Mouse (Mus musculus) neural tube, embryonic 10.5 days (tissue): Measurements from ENCODE around the gene Tmem208.

Experiments used
- DNase-seq: peaks from one replicate; pipeline ENCODE4 v3.0.0-alpha.2; 2017; ENCODE audit warnings: low spot score; ENCODE audit errors: extremely low spot score

The Tmem208 gene

DNA sequence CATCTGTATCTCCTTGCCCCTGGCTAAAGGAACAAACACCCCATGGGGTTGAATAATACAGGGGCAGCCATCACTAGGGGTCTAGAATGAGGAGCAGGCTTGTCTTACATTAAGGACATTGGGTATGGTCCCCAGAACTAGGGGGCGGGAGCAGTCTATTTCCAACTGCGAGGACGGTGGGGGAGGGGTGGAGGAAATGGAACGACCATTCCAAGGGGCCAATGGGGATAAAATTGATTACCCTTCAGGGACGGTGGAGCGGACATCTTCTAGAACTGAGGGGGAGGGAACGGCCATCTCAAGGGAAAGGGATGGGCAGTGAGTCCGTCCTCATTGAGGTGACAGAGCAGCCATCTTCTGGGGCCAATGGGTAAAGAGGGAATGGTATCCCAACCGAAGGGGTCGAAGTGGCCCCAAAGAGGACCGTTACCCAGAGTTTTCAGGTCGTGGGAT is 487 bp upstream of the Tmem208 start:
- DNase-seq: no peak

DNA sequence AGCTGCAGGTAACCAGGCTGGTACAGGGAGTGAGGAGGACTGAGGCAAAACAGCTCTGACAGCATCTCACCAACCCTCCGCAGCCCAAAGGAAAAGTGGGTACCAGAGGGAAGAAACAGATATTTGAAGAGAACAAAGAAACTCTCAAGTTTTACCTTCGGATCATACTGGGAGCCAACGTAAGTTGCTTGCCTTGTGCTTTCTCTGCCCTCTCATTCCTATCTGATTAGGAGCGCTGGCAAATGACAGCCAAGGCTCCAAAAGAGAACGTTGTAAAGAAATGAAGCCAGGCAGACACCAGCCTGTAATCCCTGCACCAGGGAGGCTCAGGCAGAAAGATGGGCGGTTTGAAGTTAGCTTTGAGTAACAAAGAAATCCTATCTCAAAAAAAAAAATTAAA is 814 bp downstream of the Tmem208 start:
- no peak for DNase-seq

DNA sequence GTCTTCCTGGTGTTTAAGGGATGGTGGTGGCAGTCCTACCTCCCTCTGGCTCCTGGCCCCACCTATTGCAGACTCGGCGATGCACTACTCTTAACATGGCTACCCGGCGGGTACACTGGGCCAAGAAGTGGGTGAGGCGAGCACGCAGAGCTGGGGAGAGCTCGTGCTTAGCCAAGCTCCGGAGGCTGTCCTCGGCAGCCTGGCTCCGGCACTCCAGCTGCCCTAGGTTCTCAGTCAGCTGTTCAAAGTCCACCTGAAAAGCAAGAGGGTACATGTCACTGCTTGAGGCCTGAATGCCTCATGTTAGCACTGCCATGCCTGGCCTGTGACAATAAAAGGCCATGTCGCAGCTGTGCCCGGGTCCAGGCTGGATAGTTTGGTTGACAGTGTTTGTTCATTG is 4.2 kb downstream of the Tmem208 start:
- no peak for DNase-seq

DNA sequence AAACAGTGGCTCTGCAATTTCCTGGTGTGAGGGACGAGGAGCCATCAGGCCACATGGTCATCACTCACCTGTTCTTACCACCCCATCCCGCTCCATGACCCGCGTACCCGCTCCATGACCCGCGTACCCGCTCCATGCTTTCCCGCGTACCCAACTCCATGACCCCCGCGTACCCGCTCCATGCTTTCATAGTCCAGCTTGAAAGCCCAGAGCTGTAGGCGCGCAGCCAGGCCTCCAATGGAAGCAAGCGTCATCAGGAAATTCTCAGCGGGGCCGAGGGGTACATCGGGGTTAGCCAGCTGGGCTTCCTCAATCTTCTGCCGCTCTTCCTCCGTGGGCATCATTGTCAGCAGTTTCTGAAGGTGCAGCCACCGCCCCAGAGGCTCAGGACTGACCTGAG is 5.3 kb downstream of the Tmem208 start:
- DNase-seq: no peak

DNA sequence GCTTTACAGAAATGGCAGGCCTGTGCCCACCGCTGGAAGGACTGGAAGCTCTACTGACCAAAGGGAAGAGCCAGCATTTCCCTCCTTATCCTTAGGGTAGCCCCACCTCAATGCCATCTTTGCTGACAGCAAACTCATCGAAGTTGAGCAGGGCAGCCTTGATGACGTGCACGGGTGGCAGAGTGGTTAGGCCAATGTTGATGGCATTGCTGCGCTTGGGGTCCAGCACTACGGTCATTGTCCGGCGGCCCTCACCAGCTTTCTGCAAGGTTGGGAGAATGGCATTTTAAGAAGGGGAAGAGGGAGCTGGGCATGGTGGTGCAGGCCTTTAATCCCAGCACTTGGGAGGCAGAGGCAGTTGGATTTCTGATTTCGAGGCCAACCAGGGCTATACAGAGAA is 5.8 kb downstream of the Tmem208 start:
- DNase-seq: no peak

DNA sequence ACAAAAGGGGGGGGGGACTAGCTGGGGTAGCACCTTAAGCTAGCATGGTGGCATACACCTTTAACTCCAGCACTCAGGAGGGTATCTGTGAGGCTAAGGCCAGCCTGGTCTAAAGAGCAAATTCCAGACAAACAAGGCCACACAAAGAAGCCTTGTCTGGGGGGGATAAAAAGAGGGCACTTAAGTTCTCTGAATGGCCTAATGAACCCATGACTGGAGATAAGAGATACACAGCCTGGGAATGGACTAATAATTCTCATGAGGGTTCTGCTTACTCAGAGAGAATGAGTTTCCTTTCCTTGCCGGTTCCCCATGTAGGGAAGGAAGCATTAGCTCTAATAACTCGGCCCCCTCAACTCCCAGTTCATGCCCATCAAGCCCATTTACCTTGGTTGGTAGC is 6.4 kb downstream of the Tmem208 start:
- no peak for DNase-seq

DNA sequence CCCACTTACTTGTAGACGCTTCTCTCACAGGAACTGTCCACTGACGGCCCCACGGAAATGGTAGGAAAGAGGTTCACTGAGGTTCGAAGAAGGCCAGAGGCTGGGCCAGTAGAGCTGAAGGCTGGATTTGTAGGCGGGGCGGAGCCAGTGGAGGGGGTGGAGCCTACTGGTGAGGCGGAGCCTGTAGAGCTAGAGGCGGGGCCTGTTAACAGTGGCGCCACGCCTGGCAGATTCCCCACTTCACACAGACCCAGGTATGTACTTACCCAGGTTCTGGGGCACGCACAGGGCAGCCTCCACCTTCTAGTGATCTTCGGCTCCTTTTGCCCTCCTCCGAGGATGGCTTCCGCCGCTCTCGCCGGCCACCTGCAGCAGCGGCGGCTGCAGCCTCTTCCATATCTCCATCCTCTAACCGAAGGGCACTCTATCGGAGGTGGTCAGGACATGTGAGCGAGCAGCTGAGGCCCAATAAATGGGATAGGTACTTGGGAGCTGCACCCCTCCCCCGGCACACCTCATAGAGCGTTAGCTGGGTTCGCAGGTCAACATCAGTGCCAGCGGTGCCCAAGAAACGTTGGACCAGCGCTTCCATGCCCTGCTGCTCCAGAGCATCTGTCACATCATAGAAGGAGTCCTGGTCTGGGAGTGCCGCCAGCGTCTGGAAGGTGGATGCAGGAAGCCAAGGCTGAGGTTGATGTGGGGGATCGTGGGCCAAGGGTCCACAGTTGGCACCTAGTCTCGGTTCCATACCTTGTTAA is 10.4 kb downstream of the Tmem208 start:
- no peak for DNase-seq

DNA sequence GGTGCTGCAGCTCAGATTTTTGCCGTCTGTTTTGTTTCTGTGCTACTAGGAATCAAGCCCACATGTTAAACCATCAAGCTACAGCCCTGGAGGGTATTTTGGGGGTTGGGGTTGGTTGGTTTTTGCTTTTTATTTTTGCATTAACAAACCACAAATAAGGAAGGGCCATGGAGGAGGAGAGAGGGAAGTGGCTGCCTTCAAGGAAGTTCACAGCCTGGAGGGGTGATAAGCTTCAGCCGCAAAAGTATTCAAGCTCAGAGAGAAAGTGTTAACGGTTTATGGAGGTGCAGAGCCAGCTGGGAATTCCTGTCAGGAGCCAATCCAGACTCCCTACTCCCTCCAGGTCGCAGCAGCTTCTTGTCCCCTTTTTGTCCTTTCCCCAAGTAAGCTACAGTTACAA is 12.8 kb downstream of the Tmem208 start:
- no peak for DNase-seq

DNA sequence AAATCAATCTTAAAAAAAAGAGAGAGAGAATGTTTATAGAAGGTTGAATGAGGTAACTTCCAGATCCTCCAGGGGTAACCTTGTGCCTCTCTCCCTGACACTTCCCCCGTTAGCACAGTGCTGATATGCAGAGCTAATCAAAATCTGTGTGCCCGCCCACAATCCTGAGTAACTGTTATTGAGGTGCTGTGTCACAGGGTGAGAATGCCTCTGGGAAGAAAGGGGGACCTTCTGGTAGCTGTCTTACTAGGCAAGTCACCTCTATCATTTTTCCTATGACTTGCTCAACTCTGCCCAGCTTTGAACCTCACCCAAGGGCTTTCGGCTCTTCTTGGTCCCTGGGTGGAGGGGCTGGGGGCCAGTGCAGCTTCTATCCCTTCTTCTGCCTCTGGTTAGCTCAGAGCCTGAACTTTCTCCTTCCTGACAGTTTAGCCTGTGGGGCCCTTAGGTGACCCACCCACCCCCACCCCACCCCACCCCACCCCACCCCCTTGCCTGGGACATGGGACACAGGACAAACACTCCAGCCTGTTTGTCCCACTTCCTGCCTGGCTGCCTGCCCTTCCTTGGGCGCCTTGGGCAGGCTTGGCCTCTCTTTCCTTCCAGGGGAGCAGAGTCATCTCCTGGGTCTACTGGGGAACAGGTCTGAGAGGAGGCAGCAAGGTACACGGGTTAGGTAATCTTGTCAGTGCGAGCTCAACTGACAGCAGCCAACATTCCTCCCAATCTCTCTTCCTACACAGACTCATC is 13.9 kb downstream of the Tmem208 start:
- no peak for DNase-seq

DNA sequence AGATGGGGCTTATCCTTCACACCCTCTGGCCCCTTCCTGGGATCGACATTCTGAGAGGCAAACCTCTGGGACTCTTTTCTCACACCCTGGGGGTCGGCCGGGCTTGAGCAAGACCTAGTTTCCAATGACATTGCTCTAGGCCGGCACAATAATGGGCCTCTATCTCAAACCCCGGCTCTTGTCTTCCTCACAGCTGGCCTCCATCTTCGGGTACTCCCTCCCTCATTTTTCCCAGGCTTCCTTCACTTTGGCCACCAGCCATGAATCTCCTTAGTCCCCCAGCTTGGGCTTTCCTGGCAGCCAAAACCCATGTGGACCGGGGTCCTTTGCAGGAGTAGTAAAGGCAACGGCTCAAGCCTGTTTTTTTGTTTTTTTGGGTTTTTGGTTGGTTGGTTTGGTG is 15.2 kb downstream of the Tmem208 start:
- DNase-seq: no peak

DNA sequence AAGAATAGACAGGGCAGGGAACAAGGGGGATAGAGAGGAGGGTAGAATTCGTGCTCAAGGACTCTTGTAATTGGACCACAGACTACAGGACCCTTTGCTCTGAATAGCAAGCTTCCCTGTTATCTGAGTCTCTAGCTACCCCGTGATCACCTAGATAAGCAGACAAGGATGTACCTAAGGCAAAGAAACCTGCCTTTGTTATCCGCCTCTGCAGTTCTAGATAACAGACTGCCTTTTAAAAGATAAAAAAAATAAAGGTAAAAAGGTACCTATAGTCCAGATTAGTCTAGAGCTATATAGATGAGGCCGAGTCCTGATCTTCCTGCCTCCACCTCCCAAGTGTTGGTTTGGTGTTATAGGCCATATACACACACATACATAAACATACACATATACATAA is 16.6 kb downstream of the Tmem208 start:
- DNase-seq: no peak

DNA sequence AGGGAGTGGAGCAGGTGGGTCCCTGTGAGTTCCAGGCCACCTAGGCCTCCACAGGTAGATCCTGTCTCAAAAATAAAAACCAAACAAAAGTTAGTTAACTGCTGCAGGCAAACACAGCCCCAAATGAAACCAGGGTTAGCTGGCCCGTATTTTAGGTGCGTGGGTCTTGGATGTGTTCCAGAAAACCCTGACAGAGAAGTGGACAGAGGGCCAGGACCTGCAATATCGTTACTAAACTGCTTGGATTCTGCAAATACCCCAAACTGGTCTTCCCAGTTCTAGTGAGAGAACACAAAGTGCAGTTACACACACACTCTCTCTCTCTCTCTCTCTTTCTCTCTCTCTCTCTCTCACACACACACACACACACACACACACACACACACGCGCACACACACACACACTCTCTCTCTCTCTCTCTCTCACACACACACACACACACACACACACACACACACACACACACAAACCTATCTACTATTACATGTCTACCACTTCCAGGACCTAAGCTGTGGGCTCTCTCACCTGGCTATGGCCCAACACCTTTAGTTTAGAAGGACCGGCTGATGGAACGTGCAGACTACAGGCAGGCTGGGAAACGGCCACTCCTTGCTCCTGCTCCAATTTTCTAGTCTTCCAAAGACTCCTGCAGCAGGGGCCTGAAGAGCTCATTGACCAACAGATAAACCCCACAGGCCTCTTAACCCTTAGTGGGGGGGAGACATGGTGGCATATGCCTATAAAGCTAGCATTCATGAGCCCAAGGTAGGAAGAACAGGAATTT is 17.8 kb downstream of the Tmem208 start:
- no peak for DNase-seq

DNA sequence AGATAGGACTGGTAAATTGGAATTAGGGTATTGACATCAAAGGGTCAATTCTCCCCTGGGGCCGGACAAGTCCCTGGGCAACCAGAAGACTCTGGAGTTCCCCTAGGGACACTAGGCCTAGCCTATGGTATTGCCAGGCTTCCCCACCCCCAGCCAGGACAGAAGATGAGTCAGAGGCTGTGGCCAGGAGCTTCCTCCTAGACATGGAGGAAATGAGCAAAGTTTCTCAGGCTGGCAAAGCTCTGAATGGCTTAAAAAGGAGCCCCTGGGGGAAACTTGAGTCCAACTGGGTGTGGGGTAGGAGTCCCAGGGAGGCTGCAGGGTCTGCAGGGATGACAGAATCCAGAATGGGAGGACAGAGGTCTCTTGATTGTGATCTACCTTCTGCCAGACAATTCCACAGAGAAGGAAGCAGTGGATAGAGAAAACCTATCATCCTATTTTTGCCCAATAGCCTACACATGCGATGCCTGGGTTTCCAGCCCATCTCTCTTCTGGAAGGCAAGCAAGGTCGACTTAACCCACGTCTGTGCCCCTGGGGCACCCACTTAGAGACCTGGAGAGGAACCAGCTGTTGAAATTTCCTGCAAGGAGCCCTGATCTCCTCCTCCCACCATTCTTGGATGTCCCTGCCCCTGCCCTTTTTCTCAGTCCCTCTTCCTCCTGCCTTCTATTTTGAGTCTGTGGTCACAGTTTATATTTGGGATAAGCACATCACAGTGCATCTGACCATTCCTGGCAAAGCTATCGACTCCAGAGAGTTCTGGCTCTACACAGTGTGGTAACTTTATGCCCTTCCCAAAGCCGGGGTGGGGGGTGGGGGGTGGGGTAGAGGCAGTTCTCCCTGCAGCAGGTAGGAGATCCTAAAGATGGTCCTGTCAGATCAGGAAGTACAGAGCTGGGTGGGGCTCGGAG is 19.2 kb downstream of the Tmem208 start:
- DNase-seq: no peak

DNA sequence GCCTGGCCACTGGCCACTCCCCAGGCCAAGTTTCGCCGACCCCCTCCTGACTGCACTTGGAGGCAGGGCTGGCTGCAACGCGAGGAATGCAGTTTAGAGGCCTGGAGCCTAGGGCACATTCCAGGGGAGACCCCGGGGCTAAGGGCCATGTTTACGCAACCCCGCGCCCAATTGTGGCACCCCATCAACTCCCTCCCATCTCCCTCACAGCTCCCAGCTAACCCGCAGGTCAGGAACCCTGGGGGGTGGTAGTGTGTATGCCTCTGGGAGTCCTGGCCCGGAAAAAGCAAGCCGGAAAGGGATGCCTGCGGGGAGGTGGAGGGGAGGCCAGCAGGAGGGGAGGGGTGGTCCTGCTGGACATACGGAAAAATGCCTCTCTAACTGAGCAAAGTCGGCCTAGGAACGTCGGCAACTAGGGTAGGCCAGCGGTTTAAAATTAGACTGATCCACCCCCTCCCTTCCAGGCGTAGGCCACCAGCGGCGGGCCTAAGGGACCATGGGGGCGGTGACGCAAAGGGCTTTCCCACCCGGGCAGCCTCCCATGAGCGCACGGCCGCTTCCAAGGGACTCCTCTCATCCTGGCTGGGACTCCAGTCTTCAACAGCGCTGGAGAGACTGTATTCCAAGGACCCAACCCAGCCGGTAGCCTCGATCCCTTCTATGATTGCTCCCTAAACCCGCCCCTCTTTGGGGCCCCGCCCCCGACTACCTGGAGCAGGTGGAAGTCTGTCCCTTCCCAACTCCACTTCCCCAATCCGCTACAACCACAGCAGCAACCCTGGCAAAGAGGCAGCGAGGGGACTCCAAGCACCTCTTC is 20.7 kb downstream of the Tmem208 start:
- DNase-seq: peak; percentile 55

DNA sequence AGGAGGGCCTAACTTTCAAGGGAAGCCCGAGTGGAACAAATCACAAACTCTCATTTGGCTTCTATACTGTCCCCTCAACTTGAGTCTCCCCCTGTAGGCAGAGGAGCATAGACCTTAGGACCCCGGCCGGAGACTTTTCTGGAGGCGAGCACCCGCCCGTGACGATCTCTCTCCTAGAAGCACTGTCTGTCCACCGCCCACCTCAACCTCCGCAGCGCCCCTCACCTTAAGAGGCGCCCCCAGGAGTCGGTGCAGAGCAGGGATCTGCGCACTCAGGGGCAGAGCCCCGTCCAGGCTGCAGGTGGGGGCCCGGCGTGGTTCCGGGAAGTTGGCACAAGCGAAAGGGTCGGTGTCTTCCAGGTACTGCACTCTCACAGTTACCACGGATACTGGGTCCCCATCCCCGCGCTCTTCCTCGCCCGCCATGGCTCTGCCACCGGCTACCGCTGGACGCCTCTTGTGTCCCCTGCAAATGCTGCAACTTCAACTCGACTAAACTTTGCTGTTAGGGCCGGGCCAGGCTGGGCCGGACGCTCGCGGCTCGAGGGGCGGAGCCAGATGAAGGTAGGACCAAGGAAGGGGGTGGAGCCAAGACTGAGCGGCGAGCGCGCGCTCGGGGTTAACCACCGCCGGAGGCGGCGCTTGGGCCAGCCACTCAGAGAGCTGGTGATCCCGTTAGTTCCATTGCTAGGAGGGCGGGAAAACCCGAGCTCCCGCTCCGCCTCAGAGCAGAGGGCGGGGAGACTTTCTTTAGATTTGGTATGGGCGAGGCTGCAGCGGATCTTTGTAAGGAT is 21.5 kb downstream of the Tmem208 start, which contains the start of gene Fhod1:
Gene Fhod1 (minus strand): TSS at position 526 of the 794 bp plus-strand sequence.
- DNase-seq: peak; percentile 92

DNA sequence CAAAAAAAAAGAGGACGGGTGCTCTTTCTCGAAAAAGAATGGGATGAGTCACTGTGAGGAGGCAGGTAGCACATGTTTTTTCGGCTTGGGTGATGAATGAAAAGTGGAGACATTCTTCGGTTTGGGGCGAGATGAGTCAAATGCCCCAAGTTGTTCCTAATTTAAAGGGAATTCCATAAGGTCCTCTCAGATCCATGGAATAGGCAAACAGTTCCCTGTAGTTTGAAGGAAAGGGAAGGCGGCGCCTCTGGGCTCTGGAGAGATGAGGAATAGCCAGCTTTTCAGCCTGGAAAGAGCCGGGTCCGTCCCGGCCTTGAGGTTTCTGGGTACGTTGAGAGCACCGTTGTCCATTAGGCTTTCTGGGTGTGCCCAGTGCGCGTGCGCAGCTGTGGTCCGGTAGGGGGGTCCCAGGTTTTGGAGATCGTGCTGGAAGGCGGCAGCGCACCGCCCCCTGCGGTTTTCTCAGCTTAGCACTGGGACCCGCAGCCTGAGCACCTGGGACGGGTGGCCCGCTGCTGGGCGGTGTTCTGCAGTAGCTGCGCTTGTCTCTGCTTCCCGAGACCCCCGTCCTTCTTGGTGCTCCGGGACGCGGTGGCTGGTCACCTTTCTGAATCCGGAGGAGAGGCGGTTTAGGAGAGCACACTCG is 22.4 kb downstream of the Tmem208 start, which contains the start of gene Slc9a5:
Gene Slc9a5 (plus strand): TSS at position 394 of the 646 bp plus-strand sequence.
- DNase-seq: peak; percentile 84

DNA sequence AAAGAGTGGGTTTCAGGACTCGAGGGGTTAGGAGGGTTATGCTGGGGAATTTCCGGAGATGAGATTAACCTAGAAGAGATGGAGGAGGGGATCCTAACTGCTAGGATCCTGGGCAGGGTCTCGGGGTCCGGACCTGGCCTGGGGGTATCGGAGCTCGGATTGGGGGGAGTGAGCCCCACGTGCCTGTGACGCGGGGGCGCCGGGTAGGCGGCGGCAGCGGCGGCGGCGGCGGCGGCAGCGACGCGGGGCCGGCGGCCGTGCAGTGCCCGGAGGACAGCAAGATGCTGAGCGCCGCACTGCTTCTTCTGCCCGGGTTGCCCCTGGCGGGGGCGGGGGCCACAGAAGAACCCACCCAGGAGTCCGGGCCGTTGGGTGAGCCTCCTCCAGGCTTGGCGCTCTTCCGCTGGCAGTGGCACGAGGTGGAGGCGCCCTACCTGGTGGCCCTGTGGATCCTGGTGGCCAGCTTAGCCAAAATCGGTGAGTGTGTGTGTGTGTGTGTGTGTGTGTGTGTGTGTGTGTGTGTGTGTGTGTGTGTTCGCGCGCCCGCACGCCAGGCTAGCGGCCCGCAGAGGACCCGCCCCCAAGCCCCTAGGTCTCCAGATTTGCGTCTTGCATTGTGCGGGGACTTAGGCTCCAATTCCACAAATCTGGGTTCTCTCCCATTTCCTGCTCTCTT is 23.1 kb downstream of the Tmem208 start:
- DNase-seq: no peak

DNA sequence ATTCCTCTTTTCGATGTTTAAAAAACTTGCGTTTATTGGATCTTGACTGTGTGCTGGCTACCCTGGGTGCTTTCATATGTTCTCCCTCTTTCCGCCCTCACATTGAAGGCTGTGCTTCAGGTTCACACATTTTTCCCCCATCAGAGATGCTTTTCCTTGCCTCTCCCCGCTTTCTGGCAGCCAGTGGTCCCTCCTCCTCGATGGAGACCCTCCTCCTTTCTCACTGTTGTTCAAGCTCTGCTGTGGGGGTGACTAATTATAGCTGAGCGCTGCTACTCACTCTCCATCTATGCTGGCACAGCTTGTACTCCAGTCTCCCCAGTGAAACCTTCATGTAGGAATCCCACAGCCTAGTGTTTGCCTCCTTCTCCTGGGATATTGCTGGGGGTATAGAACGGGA is 24.0 kb downstream of the Tmem208 start:
- no peak for DNase-seq
